Mouse (Mus musculus) lung, postnatal 0 days (tissue): ENCODE data around the gene Tcp11l1.

Experiments
- CTCF ChIP-seq: IDR thresholded peaks from 2 replicates; pipeline ENCODE4 v1.5.1; 2016; ENCODE audit warnings: antibody characterized with exemption, mild to moderate bottlenecking
- EP300 ChIP-seq: IDR thresholded peaks from 2 replicates; pipeline ENCODE4 v1.6.1; 2016; ENCODE audit warnings: antibody characterized with exemption, mild to moderate bottlenecking, control low read depth

GRCm38 (mm10) chr2:104743971-104744370 is 32.0 kb upstream of the Tcp11l1 start:
- no peak for TF ChIP-seq CTCF
- TF ChIP-seq EP300: no peak
